Mouse (Mus musculus): Measurements from ENCODE around the gene Pik3cd. TPM values are rescaled to one million over a fixed set of nuclear protein-coding genes. Genes with fewer than 3 reads are reported as not detected.
A peak's percentile ranks its signal among the peaks of the same experiment; 100 is the strongest.

Pik3cd gene
- polyA plus RNA-seq, 1 experiment from 2014 or later: 14.0 TPM

DNA sequence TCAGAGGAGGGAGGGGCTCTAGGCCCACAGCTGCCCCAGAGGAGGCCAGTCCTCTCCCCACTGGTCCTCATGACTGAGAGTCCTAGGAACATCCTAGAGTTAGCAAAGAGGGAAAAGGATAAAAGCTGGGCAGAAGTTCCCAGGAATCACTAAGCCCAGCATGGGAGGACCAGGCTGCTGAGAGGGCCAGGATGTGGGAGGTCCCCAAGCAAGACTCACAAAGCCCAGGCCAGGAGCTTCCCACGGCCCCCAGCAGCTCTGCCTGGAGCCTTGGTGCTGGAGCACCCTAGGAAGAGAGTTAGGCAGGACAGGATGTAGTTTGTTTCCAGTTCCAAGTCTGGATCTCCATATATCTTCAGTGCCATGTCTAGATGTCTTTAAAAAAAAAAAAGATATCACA, 24.4 kb downstream of the Pik3cd start:
- Histone ChIP-seq H3K4me3 (no peak overlapping the region), H3K4me2 (replicated peaks) (no peak overlapping the region), H3K4me1 (peaks cover 4% of the 10 kb centered on the region; the same call in 1 of the 2 replicates), H3K27ac (replicated peaks) (no peak overlapping the region), H3K36me3 (no peaks in the 10 kb centered on the region), H3K9ac (replicated peaks) (no peak overlapping the region), H3K9me3 (no peaks in the 10 kb centered on the region), H3K27me3 (peaks cover 23% of the 10 kb centered on the region)
- WGBS: 73% methylated on average over 1 of the region's 1 CpGs
- no peak for ATAC-seq (ENCODE audit: low FRiP score, low read depth)

DNA sequence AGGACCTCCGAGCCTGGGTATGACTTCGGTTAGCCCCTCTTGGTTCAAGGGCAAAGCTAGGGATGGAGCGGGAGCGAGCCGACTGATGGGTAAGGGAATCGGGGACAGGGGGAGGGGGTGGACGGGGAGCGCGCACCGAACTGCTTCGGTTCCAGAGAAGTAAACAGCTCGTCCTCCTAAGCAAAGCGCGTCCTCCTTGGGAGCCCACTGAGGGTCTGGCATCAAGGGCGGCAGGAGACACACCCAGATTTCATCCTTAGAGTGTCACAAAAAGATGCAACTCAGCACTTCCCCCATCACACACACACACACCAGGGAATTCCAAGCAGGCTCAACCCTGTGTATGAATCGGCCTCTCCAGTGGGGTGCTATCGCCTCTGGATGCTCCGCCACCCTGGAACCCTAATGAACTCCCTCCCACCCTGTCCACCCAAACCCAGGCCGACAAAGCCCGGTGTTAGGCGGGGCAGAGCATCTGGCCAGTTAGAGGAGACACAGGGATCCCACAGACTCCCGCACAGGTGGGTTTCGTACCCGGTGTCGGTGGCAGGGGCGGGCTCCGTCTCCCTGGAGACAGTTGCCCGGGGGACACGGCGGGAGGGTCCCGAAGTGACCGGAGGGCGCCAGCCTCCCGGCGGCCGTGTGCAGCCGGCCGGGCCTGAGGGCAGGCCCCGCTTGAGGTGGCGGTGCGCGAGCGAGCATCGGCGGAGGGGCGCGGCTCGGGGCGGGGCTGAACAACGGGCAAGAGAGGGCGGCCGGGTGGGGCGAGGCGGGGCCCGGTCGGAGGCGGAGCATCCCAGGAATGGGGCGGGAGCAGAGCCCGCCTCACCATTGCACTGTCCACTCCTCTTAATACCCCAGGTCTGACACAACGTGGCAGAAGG, 26.8 kb downstream of the Pik3cd start:
- WGBS: under 1% methylated on average over 60 of the region's 60 CpGs
- H3K9ac ChIP-seq (replicated peaks): peak overlapping the region; percentile 52
- peaks cover 23% of the 10 kb centered on the region for H3K27me3 ChIP-seq
- peaks cover 4% of the 10 kb centered on the region; the same call in 1 of the 2 replicates for H3K4me1 ChIP-seq
- H3K4me2 ChIP-seq (replicated peaks): peak overlapping the region; percentile 64
- H3K4me3 ChIP-seq: peak overlapping the region; percentile 50
- peaks cover 3% of the 10 kb centered on the region; the same call in 1 of the 2 replicates for H3K9me3 ChIP-seq
- H3K27ac ChIP-seq (replicated peaks): peak overlapping the region; percentile 11
- no peaks in the 10 kb centered on the region for H3K36me3 ChIP-seq
- peak; percentile 94 for ATAC-seq (ENCODE audit: low FRiP score, low read depth)

DNA sequence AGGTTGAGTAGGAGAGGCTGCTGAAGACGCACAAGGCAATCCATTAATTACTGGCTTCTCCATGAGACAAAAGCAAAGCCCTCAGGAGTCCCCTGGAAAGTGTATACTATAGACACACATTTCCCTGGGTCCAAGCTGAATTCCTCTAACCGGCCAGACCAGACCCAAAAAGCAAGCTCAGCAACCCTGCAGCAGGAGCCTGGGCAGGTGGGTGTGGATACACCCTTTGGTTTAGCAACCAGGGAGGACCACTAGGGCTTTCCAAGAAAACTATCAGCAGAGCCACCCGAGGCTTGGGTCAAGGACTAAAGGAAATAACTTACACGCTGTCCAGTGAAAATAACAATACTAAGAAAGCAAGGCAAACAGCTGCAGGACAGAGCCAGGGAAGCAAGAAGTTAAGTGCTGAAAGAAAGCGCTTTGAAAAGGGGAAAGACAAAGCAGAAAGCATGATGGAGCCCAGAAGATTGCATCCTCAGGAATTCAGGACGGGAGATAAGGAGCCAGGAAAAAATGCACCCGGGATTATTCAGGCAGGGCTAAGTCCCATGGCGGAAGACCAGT, 27.5 kb downstream of the Pik3cd start:
- Histone ChIP-seq H3K4me2 (replicated peaks) (peak overlapping the region; percentile 64), H3K4me3 (peak overlapping the region; percentile 50), H3K27ac (replicated peaks) (peak overlapping the region; percentile 11; the same call in 1 of the 2 replicates), H3K4me1 (peaks cover 4% of the 10 kb centered on the region; the same call in 1 of the 2 replicates), H3K9ac (replicated peaks) (peak overlapping the region; percentile 52), H3K9me3 (peaks cover 3% of the 10 kb centered on the region; the same call in 1 of the 2 replicates), H3K27me3 (peaks cover 23% of the 10 kb centered on the region), H3K36me3 (no peaks in the 10 kb centered on the region)
- ATAC-seq (ENCODE audit: low FRiP score, low read depth): no peak
- WGBS: 10% methylated on average over 8 of the region's 8 CpGs

DNA sequence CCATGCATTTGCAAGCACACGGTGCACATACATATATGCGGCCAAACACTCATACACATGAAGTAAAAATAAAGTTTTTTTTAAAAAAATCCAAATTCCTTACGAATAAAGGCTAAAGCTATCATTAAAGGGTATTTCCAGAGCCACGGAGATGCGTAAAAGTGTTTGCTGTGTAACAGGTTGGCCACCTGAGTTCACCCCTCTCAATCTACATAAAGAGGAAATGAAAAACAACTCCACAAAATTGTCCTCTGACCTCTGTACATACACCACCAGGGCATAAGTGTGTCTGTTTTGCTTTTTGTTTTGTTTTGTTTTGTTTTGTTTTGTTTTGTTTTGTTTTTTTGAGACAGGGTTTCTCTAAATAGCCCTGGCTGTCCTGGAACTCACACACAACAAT, 29.6 kb downstream of the Pik3cd start:
- peaks cover 3% of the 10 kb centered on the region; the same call in 1 of the 2 replicates for H3K9me3 ChIP-seq
- WGBS: 94% methylated on average over 5 of the region's 5 CpGs
- ATAC-seq (ENCODE audit: low FRiP score, low read depth): no peak
- H3K9ac ChIP-seq (replicated peaks): no peak overlapping the region
- H3K27ac ChIP-seq (replicated peaks): no peak overlapping the region
- H3K27me3 ChIP-seq: peaks cover 23% of the 10 kb centered on the region
- H3K36me3 ChIP-seq: no peaks in the 10 kb centered on the region
- no peak overlapping the region for H3K4me3 ChIP-seq
- no peak overlapping the region for H3K4me2 ChIP-seq (replicated peaks)
- peaks cover 4% of the 10 kb centered on the region; the same call in 1 of the 2 replicates for H3K4me1 ChIP-seq

GRCm38 (mm10) chr4:149671175-149671574, 31.2 kb downstream of the Pik3cd start:
- Histone ChIP-seq H3K4me1 (0 out of 2 replicates have a peak, but pooled peaks cover 1% of the 10 kb centered on the region), H3K9me3 (peaks cover 3% of the 10 kb centered on the region; the same call in 1 of the 2 replicates), H3K4me2 (replicated peaks) (no peak overlapping the region), H3K27ac (replicated peaks) (no peak overlapping the region), H3K27me3 (peaks cover 19% of the 10 kb centered on the region), H3K4me3 (no peak overlapping the region), H3K36me3 (no peaks in the 10 kb centered on the region), H3K9ac (replicated peaks) (no peak overlapping the region)
- WGBS: 94% methylated on average over 6 of the region's 6 CpGs
- ATAC-seq (ENCODE audit: low FRiP score, low read depth): no peak

- 93% methylated on average over 6 of the region's 6 CpGs for WGBS
- no peak overlapping the region for H3K27ac ChIP-seq (replicated peaks)
Observed at GRCm38 (mm10) chr4:149665692-149666090, 36.7 kb downstream of the Pik3cd start.

DNA sequence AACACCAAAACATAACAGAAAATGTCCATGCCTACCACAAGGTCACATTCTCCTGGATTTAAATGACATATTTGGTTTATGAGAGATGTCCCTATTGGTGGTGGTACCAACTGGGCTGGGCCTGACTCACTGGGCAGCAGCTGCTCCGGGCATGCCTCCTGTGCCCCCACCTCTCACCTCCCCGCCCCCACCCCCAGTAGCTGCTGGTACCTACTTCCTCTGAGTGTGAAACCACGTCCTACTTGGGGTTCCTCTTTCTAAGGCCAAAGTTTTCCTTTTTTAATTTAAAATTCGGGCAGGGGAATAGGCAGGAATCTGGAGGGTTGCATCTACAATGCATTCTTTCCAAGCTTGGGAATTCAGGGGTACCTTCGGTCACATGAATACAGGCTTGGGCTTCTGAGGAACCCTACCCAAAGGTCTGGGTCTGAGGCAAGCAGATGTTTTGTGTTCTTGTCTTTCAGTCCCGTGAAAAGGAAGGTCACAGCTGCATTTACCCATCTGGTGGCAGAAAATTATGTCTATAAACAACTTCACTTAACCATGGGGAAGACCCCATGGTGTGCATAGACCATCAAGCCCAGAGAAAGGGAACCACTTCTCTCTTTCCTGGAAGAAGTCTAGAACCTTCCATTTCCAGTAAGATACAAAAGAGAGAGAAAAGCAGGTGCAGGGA, 37.2 kb downstream of the Pik3cd start:
- Histone ChIP-seq H3K27ac (replicated peaks) (no peak overlapping the region), H3K27me3 (no peaks in the 10 kb centered on the region), H3K4me2 (replicated peaks) (no peak overlapping the region), H3K36me3 (0 out of 2 replicates have a peak, but pooled peaks cover 5% of the 10 kb centered on the region), H3K4me3 (no peak overlapping the region), H3K9ac (replicated peaks) (no peak overlapping the region), H3K9me3 (no peaks in the 10 kb centered on the region), H3K4me1 (no peaks in the 10 kb centered on the region)
- no peak for ATAC-seq (ENCODE audit: low FRiP score, low read depth)
- WGBS: 72% methylated on average over 6 of the region's 6 CpGs

More at GRCm38 (mm10) chr4:149665692-149666090, 36.7 kb downstream of the Pik3cd start:
- Histone ChIP-seq H3K4me3 (no peak overlapping the region), H3K4me2 (replicated peaks) (no peak overlapping the region), H3K9ac (replicated peaks) (no peak overlapping the region), H3K9me3 (no peaks in the 10 kb centered on the region), H3K27me3 (no peaks in the 10 kb centered on the region), H3K36me3 (0 out of 2 replicates have a peak, but pooled peaks cover 5% of the 10 kb centered on the region), H3K4me1 (no peaks in the 10 kb centered on the region)
- ATAC-seq (ENCODE audit: low FRiP score, low read depth): no peak

DNA sequence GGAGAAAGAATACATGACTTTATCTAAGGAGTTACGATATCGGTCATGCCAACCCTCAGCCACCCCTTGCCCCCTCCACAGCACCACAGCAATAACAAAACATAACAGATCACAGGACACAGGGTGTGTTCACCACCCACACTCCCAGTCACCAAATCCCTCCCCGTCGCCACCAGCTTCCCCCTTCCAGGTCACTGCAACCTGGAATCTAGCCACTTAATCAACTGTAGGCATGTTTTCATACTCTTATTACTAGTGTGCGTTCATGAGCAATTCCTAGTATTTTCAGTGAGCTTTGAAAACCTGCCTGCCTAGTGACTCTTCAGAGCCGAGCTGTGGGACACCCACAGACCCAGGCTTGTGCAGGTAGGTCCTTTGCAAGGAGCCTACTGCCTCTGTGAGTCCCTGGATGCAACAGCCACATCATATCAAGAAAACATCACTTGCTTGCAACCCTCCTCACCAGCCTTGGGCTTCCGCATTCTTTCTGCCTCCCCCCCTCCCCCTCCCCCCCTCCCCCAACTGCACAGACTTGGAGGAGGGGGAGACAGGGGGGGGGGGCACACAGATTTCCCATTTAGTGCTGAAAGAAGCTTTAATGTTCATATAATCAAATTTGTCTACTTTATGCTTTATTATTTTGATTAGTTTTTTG, 38.4 kb downstream of the Pik3cd start:
- H3K4me2 ChIP-seq (replicated peaks): no peak overlapping the region
- no peak overlapping the region for H3K4me3 ChIP-seq
- no peak overlapping the region for H3K9ac ChIP-seq (replicated peaks)
- 0 out of 2 replicates have a peak, but pooled peaks cover 6% of the 10 kb centered on the region for H3K36me3 ChIP-seq
- H3K9me3 ChIP-seq: no peaks in the 10 kb centered on the region
- no peak overlapping the region for H3K27ac ChIP-seq (replicated peaks)
- no peak for ATAC-seq (ENCODE audit: low FRiP score, low read depth)
- H3K4me1 ChIP-seq: no peaks in the 10 kb centered on the region
- 83% methylated on average over 7 of the region's 7 CpGs for WGBS
- no peaks in the 10 kb centered on the region for H3K27me3 ChIP-seq

- ATAC-seq (ENCODE audit: low FRiP score, low read depth): no peak
- no peak overlapping the region for H3K4me3 ChIP-seq
- H3K9me3 ChIP-seq: no peaks in the 10 kb centered on the region
- no peak overlapping the region for H3K4me2 ChIP-seq (replicated peaks)
- no peaks in the 10 kb centered on the region for H3K4me1 ChIP-seq
- H3K36me3 ChIP-seq: 0 out of 2 replicates have a peak, but pooled peaks cover 11% of the 10 kb centered on the region
- no peak overlapping the region for H3K9ac ChIP-seq (replicated peaks)
- no peaks in the 10 kb centered on the region for H3K27me3 ChIP-seq
- WGBS: 91% methylated on average over 14 of the region's 14 CpGs
- no peak overlapping the region for H3K27ac ChIP-seq (replicated peaks)
Observed at GRCm38 (mm10) chr4:149661967-149662589, 40.3 kb downstream of the Pik3cd start.

GRCm38 (mm10) chr4:149660598-149660997, 41.8 kb downstream of the Pik3cd start:
- Histone ChIP-seq H3K27ac (replicated peaks) (no peak overlapping the region), H3K4me3 (no peak overlapping the region), H3K4me2 (replicated peaks) (no peak overlapping the region), H3K9me3 (no peaks in the 10 kb centered on the region), H3K4me1 (no peaks in the 10 kb centered on the region), H3K27me3 (no peaks in the 10 kb centered on the region), H3K36me3 (0 out of 2 replicates have a peak, but pooled peaks cover 15% of the 10 kb centered on the region), H3K9ac (replicated peaks) (no peak overlapping the region)
- ATAC-seq (ENCODE audit: low FRiP score, low read depth): no peak
- WGBS: 89% methylated on average over 7 of the region's 7 CpGs

DNA sequence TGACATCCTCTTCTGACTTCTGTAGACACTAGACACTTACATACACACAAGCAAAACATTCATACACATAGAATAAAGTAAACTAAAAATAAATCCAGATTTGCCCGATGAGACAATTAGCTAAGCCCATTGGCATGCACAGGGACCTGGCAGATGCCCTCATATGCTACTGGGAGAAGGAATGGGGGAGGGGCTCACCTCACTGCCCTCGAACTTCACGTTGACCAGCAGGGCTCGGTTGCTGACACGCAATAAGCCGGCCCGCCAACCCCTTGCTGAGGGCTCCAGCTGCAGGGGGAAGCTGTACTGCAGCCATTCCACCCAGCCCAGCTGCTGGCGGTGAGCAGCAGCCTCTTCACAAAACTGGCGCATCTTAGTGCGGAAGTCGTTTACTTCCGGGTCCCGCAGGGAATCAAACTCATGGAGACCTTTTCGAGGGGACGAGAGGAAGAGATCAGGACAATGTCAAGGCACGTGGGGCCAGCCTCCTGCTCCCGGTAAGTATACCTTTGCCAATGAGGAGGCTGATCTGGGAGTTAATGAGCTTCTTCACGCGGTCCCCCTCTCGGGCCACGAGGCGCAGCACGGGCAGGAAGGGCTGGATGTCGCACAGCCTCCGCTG, 42.8 kb downstream of the Pik3cd start:
- no peak for ATAC-seq (ENCODE audit: low FRiP score, low read depth)
- 70% methylated on average over 25 of the region's 25 CpGs for WGBS
- no peak overlapping the region for H3K9ac ChIP-seq (replicated peaks)
- peaks cover 22% of the 10 kb centered on the region for H3K36me3 ChIP-seq
- no peaks in the 10 kb centered on the region for H3K27me3 ChIP-seq
- no peak overlapping the region for H3K4me3 ChIP-seq
- no peaks in the 10 kb centered on the region for H3K4me1 ChIP-seq
- no peak overlapping the region for H3K27ac ChIP-seq (replicated peaks)
- H3K9me3 ChIP-seq: no peaks in the 10 kb centered on the region
- H3K4me2 ChIP-seq (replicated peaks): no peak overlapping the region
